Mouse (Mus musculus): ENCODE results near the gene Trappc6b.

- TF ChIP-seq CTCF (IDR thresholded peaks at IDR 0.05; ENCODE audit: low read depth) (no peak), EP300 (IDR thresholded peaks at IDR 0.05; ENCODE audit: low read depth) (peak; percentile 39; the same call in 1 of the 2 replicates)
Measured at GRCm38 (mm10) chr12:59093543-59093942, 32.3 kb upstream of the Trappc6b start.
